Comparison of ENCODE assay signal across 9 mouse cellular contexts in genomic region chr2:102589977-102590376, GRCm38 (mm10). TPM values are rescaled to one million over a fixed set of nuclear protein-coding genes. Genes with fewer than 3 reads are reported as not detected.
DNase-seq lines count a peak whose midpoint lies in the region; ATAC-seq and TF ChIP-seq lines count a peak whose summit lies in the region.
"Had no signal": no experiment of that assay in that cellular context is flagged by ENCODE, and none has a peak within 500 bp of the region (broad histone marks: within the 10 kb centered on the region; RNA-seq: fewer than 3 reads in every experiment).

No protein-coding gene starts in this region.

- TF ChIP-seq CTCF in gastrocnemius, adult 2 months (IDR thresholded peaks at IDR 0.05), result peak; percentile 82
- peak; percentile 75 to 94 for TF ChIP-seq CTCF in CH12.LX (conservative IDR thresholded peaks at IDR 0.05 in 1 of 2, IDR thresholded peaks at IDR 0.05 in 1 of 2; ENCODE audit: low read depth in 2 of 2, low read length in 2 of 2)

- H3K79me2 ChIP-seq in CH12.LX (replicated peaks; ENCODE audit: control insufficient read depth, extremely low read depth, insufficient read depth, poor library complexity, severe bottlenecking), result no peaks in the 10 kb centered on the region

- H3K4me2 ChIP-seq in CH12.LX (ENCODE audit: insufficient read depth, low read depth, poor library complexity, severe bottlenecking), result no peak overlapping the region
- no peak overlapping the region for H3K4me2 ChIP-seq in neural tube, embryonic 14.5 days (ENCODE audit: low read depth, low read length)
- H3K4me2 ChIP-seq: heart, embryonic 15.5 days had no signal

- in situ Hi-C loops in CH12.LX (cut with MboI; ENCODE audit: low pct_ligation_motif_present, low pct_unique_long_range_greater_than_20kb, low sequenced_read_pairs), result loop anchor here (10.0 kb wide), 1 partner anchor 75 kb away; no protein-coding TSS in a partner anchor

- H3K27me3 ChIP-seq in CH12.LX (replicated peaks), result no peaks in the 10 kb centered on the region
- H3K27me3 ChIP-seq in neural tube, embryonic 14.5 days (ENCODE audit: control insufficient read depth, insufficient read depth, low read length), result no peaks in the 10 kb centered on the region
- H3K27me3 ChIP-seq: heart, embryonic 15.5 days had no signal

- WGBS in neural tube, embryonic 14.5 days, result 42% methylated on average over 2 of the region's 2 CpGs

- TF ChIP-seq EP300 in CH12.LX (IDR thresholded peaks at IDR 0.05; ENCODE audit: low read length), result no peak

- intact Hi-C loops in gastrocnemius, adult 2 months (cut with DNase I), result loop anchor here (10.0 kb wide), 1 partner anchor 425 kb away; no protein-coding TSS in a partner anchor
- intact Hi-C loops in heart, postnatal 10 days (cut with DNase I), result loop anchor here (5.0 kb wide), 4 partner anchors 67 to 757 kb away; partner anchors contain the start of gene Slc1a2
- intact Hi-C loops in left cerebral cortex, postnatal 4 days (cut with DNase I), result loop anchor here (10.0 kb wide), 1 partner anchor 425 kb away; no protein-coding TSS in a partner anchor

- dilution Hi-C loops in CH12.LX (cut with MboI; ENCODE audit: extremely low pct_ligation_motif_present, extremely low pct_unique_long_range_greater_than_20kb, low sequenced_read_pairs), result no loop called here

- H3K36me3 ChIP-seq in CH12.LX (replicated peaks in 1 of 2; ENCODE audit: control insufficient read depth in 1 of 2, insufficient read depth in 1 of 2, low read length in 1 of 2), result no peaks in the 10 kb centered on the region
- no peaks in the 10 kb centered on the region for H3K36me3 ChIP-seq in neural tube, embryonic 14.5 days (ENCODE audit: control insufficient read depth, insufficient read depth, low read length)
- H3K36me3 ChIP-seq: heart, embryonic 15.5 days had no signal

- peaks cover 0 to 11% of the 10 kb centered on the region in 2 experiments; a peak in 2 of 4 replicates for H3K4me1 ChIP-seq in CH12.LX (ENCODE audit: control insufficient read depth in 1 of 2, insufficient read depth in 2 of 2)
- no peaks in the 10 kb centered on the region for H3K4me1 ChIP-seq in neural tube, embryonic 14.5 days (ENCODE audit: control insufficient read depth, insufficient read depth, low read length)
- H3K4me1 ChIP-seq: heart, embryonic 15.5 days had no signal

- TF ChIP-seq RAD21 in CH12.LX (IDR thresholded peaks at IDR 0.05; ENCODE audit: low read depth, low read length), result peak; percentile 77

- no peak for TF ChIP-seq POLR2A in CH12.LX (IDR thresholded peaks at IDR 0.05; ENCODE audit: low read depth, low read length)

- no peak overlapping the region for H3K9ac ChIP-seq in CH12.LX (ENCODE audit: insufficient read depth, low read depth)
- no peak overlapping the region for H3K9ac ChIP-seq in neural tube, embryonic 14.5 days (replicated peaks; ENCODE audit: low read depth, low read length)
- H3K9ac ChIP-seq: heart, embryonic 15.5 days had no signal

- H3K27ac ChIP-seq in gastrocnemius, adult 2 months, result no peak overlapping the region
- H3K27ac ChIP-seq in CH12.LX (ENCODE audit: insufficient read depth, low read depth), result no peak overlapping the region
- H3K27ac ChIP-seq in neural tube, embryonic 14.5 days (ENCODE audit: low read depth, low read length), result no peak overlapping the region
- H3K27ac ChIP-seq: heart, embryonic 15.5 days had no signal

- no peaks in the 10 kb centered on the region for H3K9me3 ChIP-seq in CH12.LX (replicated peaks; ENCODE audit: low read length)
- no peaks in the 10 kb centered on the region for H3K9me3 ChIP-seq in neural tube, embryonic 14.5 days (ENCODE audit: control insufficient read depth, low read length)
- H3K9me3 ChIP-seq: heart, embryonic 15.5 days had no signal

- peak; percentile 82 for ATAC-seq in neural tube, embryonic 14.5 days (ENCODE audit: low read depth)
- no peak for ATAC-seq in erythroblast, adult 5-6 weeks (replicated peaks; ENCODE audit: low FRiP score, poor library complexity, severe bottlenecking)

- DNase-seq in gastrocnemius, adult 2 months, result no peak
- DNase-seq in gastrocnemius, postnatal 25 days, result no peak
- peak; percentile 13 for DNase-seq in CH12.LX (ENCODE audit: extremely low read depth)
- peak; percentile 60 to 65 for DNase-seq in cerebellum, postnatal 14 days
- peak; percentile 30 to 42 for DNase-seq in heart, postnatal 10 days
- DNase-seq in left cerebral cortex, postnatal 4 days, result peak; percentile 24

- H3K4me3 ChIP-seq in gastrocnemius, adult 2 months, result no peak overlapping the region
- no peak overlapping the region for H3K4me3 ChIP-seq in CH12.LX (replicated peaks in 1 of 3; ENCODE audit: low read depth in 2 of 3, low read length in 2 of 3, poor library complexity in 1 of 3)
- H3K4me3 ChIP-seq in neural tube, embryonic 14.5 days (ENCODE audit: low read depth, low read length), result no peak overlapping the region
- H3K4me3 ChIP-seq: heart, embryonic 15.5 days had no signal

TF ChIP-seq in CH12.LX, 34 proteins besides CTCF, POLR2A, EP300 and RAD21:
- TF ChIP-seq RCOR1 (conservative IDR thresholded peaks at IDR 0.05; ENCODE audit: low read depth, low read length) (no peak), UBTF (IDR thresholded peaks at IDR 0.05; ENCODE audit: low read depth, low read length) (no peak), TCF12 (IDR thresholded peaks at IDR 0.05; ENCODE audit: low read depth, low read length) (no peak), ZKSCAN1 (IDR thresholded peaks at IDR 0.05; ENCODE audit: borderline replicate concordance, low read depth, low read length) (no peak), MYC (IDR thresholded peaks at IDR 0.05; ENCODE audit: low read depth, low read length) (no peak), CHD1 (IDR thresholded peaks at IDR 0.05; ENCODE audit: low read depth, low read length) (no peak), NELFE (IDR thresholded peaks at IDR 0.05; ENCODE audit: low read depth, low read length) (0 out of 2 replicates have a peak, but pooled peaks have one; percentile 28), GABPA (IDR thresholded peaks at IDR 0.05; ENCODE audit: insufficient replicate concordance, low read depth, low read length) (no peak), SMC3 (IDR thresholded peaks at IDR 0.05; ENCODE audit: low read depth, low read length) (peak; percentile 73), USF2 (conservative IDR thresholded peaks at IDR 0.05; ENCODE audit: low read depth, low read length) (no peak), ZMIZ1 (IDR thresholded peaks at IDR 0.05; ENCODE audit: low read depth, low read length) (no peak), JUN (IDR thresholded peaks at IDR 0.05; ENCODE audit: insufficient read depth, low read depth, low read length) (no peak), E2F4 (IDR thresholded peaks at IDR 0.05; ENCODE audit: insufficient replicate concordance, low read depth, low read length) (no peak), ZC3H11A (IDR thresholded peaks at IDR 0.05; ENCODE audit: low read depth, low read length) (peak; percentile 31), USF1 (IDR thresholded peaks at IDR 0.05; ENCODE audit: low read depth, low read length) (no peak), ZNF384 (IDR thresholded peaks at IDR 0.05; ENCODE audit: low read depth, low read length) (no peak), BHLHE40 (IDR thresholded peaks at IDR 0.05; ENCODE audit: low read depth, low read length) (0 out of 2 replicates have a peak, but pooled peaks have one; percentile 12), ELF1 (IDR thresholded peaks at IDR 0.05; ENCODE audit: low read depth, low read length) (no peak)

RNA-seq across cellular contexts. Expression of gene Pamr1, which starts 40.2 kb away (rescaled TPM):
- total RNA-seq in gastrocnemius, adult 2 months (2021), result 1 to 10 TPM; 3.3 to 7.4 TPM
- 1 to 10 TPM; 4.7 to 6.9 TPM for total RNA-seq in gastrocnemius, postnatal 25 days (2021)
- 0.08 and 0.17 TPM in 2 replicates for total RNA-seq in CH12.LX (2012; rRNA removed)
- total RNA-seq in CH12.LX (2014; rRNA removed), result 0.23 and 0.28 TPM in 2 replicates
- polyA plus RNA-seq in CH12.LX (2012; ENCODE audit: insufficient read length, low read depth), result 0.19 and 0.24 TPM in 2 replicates
- total RNA-seq in heart, postnatal 10 days (2021), result 1 to 10 TPM; 8.9 to 9.7 TPM
- 1 to 10 TPM; 4.5 to 5.8 TPM for total RNA-seq in left cerebral cortex, postnatal 4 days (2021)
- 9.3 and 14.2 TPM in 2 replicates for polyA plus RNA-seq in neural tube, embryonic 14.5 days (2014; fragmentation: Nextera tagmentation; extraction: Ambion mirVana)
- total RNA-seq in erythroblast, adult 5-6 weeks (2015; ENCODE audit: low replicate concordance), result not detected in 2 replicates
- total RNA-seq in erythroblast, adult 5-6 weeks (2017; ENCODE audit: low replicate concordance), result not detected in 2 replicates

Comparison
In these comparisons a context has a peak if more than half of its experiments do, and no peak if none do; other contexts are left out.
1. DNase-seq: peak in CH12.LX (single experiment), cerebellum, postnatal 14 days (2 of 2), heart, postnatal 10 days (2 of 2) and left cerebral cortex, postnatal 4 days (single experiment); none in gastrocnemius, adult 2 months (single experiment) and gastrocnemius, postnatal 25 days (single experiment).